Mouse (Mus musculus) right cerebral cortex, postnatal 10 days (tissue): ENCODE results near the gene Gm9913.

Source experiments
- DNase-seq, 2 experiments: peaks; one replicate each; pipeline ENCODE4 v3.0.0; 2021; ENCODE audit warnings: low spot score in 2 of 2

Gene Gm9913

DNA sequence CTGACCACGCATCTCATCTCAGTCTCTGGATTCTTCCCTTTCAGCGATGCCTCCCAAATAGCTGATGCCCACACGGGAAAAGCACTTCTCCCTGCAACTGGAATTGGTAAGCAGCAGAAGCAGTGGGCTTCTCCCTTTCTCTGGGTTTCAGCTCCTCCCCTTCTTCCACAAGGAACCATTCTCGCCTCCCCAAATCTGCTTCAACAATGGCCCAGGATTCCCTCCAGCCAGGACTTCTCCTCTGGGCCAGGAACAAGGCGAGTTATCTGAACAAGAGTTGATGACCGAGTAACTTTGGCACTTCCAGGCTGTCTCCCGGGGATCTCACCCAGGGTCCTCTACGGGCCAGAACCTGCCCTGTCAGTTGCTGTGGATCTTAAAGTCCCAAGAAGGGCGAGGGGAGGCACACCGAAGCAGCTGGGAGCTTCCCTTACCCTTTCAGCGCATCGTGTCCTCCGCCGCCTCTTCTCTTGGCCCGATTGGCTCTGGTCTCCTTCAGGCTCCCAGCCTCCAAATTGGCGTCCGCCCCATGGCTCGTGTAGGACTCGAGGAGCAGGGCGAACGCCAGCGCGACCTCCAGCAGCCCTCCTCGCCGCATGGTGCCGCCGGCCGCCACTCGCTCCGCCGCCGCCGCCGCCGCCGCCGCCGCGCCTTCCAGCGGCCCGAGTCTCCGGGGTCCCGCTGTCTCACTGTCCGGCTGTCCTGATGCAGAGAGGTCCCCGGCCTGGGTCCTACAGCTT, at the start of gene Gm9913:
TSS of gene Gm9913 (plus strand) at position 84 of the 740 bp plus-strand sequence.
- peak; percentile 56 to 61 for DNase-seq

DNA sequence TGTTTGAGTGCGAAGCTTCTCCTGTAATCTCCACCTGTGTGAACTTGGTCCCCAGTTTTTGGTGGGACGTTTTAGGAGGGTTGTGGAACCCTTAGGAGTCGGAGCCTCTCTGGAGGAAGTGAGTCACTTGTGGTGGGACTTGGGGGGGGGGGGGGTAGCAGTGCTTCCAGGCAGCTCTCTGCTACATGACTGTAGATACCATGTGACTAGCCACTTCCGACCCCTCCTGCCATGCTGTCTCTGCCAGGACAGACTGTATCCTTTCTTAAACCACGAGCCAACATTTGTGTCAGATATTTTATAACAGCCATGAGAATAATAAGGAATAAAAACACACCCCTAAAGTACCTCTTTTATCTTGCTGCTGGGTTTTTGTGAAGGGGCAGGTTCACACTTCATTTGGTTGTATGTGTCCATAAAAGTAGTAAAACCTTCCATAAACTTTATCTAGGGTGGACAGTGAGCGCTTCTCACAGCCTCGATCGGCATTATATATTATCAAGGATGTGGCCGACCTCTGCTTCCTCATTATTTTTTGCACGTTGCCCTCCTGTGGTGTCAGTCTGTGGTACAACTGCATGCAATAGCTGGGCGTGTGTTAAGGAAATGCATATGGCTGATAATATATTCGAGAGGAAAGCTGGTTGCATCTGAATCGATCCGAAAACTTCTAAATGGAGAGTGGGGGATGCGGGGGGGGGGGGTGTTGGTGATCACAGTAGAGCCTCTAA, 48.7 kb upstream of the Gm9913 start:
- no peak for DNase-seq

DNA sequence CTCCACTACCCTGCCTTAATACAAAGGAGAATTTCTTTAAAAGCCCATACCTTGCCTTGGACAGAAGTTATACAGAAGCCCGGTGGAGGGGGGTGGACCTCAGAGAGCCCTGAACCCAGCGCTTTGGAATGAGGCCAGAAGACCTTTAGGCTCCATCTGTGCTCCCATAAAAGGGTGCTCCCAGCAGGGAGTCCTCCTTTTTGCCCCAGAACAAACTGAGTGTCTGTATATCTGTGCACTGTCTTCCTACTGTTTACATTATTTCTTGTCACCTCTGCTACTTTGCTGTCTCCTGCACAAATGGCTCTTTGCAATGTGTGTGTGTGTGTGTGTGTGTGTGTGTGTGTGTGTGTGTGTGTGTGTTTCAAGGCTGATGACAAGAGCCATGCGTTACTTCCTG, 45.8 kb upstream of the Gm9913 start:
- no peak for DNase-seq

DNA sequence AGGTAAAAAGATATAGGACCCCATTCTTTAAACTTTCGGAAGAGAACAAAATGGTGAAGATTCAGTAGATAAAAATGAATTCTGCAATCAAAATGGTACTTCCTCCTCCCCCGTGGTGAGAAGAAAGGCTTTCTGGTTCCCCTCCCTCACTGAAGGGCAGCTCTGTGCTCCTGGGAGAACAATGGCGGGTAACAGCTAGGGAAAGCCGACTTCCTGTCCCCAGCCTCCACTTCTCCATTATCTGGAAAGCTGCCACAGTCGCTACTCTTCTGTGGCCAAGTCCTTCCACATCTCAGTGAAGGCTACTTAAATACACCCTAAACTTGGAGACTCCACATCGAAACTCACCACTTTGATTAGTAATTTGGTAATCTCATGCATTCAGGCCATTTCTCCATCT, 40.9 kb upstream of the Gm9913 start:
- no peak for DNase-seq

DNA sequence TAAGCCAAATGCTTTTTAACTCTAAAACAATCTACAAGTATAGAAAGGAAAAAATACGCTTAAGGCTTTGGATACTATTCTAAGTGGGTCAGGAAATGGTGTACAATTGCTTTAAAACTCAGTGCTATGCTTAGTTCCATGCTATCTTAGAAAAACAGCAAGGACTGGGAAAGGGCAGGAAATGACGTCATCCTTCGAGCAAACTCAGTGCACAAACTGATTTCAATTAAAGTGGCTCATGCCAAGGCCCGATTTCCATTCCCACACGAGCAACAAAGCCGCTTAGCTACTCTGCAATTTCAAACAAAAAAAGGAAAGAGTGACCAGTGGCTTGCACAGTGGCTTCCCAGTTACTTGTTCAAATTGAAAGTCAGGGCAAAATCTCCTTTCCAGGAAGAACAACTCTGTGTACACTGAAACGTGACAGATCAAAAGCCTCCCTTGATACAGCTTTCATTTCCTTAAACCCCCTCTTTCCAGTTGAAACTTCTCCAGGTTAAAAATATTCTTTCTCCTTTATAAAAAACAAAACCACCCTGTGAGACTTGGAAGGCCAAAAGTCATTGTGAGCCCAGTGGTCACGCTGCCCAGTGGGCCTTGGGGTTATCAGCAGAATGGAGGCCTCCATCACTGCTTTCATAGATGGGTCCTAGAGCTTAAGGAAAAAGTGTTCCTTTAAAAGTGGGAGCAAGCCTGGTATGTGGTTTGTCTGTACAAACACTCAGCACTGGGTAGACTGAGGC, 34.2 kb upstream of the Gm9913 start:
- peak; percentile 42 to 64 for DNase-seq

DNA sequence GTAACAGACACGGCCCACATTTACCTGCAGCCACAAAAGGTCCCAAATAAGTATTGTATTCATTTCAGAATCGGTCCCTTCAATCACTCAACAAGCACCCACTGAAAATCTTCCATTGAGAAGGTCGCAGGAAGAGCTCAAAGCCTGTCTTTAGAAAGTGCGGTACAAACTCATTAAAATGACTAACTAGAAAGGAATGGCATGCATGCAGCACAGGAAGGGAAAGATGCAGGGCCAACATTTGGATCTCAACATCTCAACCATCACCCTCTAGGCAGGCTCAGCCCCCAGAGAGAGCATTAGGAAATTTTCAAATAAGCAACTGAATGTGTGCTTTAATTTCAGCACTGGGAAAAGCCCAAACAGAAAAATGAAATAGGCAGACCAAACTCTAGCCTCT, 33.2 kb upstream of the Gm9913 start:
- DNase-seq, result no peak

DNA sequence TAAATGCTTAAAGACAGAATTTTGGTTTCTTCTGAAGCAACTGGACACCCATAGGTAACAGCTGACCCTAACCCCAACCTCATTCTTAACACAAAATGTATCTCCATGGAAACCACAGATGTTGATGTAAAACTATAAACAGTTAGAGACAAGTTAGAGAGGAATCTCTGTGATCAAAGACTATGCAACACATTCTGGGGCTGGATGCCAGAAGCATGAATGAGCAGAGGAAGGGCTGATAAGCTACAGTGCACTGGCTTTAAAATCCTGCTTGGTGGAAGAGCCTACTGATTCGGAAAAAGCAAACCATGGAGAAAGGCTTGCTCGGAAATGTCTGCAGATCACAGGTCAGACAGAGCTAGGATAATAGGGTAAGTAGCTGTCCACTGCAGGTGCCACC, 31.7 kb upstream of the Gm9913 start:
- no peak for DNase-seq

DNA sequence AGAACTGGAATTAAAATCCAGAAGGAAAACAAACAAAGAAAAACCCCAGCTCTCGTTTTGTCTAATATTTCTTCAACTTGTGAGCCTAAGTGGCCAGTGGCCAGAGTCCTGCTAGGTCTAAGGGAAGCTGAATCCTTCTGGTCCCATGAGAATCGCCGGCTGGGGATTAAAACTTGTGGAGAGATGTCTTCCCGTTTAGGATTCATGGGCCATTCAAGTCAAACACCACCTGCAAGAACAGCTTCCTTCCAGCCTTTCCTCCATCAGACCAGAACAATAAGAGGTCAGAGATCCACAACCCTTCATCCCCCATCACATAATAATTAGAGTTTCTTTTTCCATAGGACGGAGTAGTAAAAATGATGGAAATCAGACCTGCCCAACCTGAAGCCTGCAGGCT, 30.2 kb upstream of the Gm9913 start:
- no peak for DNase-seq

DNA sequence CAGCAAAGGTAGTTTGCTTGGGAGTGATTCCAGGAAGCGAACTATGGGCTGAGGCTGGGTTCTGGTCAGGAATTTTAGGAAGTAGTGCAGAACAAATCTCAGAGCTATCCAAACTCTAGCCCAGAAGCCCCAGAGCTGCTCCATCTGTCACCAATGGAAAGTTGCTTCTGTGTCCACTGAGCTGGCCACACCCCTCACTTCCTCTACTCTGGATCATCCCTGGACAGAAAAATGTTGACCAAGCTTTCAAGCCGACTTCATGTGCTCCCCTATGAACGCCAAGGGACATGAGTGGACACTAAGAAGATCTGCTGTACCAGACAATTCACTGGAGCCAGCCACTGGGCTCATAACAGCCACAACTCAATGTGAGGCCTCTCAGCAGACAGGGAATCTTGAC, 28.7 kb upstream of the Gm9913 start:
- no peak for DNase-seq

DNA sequence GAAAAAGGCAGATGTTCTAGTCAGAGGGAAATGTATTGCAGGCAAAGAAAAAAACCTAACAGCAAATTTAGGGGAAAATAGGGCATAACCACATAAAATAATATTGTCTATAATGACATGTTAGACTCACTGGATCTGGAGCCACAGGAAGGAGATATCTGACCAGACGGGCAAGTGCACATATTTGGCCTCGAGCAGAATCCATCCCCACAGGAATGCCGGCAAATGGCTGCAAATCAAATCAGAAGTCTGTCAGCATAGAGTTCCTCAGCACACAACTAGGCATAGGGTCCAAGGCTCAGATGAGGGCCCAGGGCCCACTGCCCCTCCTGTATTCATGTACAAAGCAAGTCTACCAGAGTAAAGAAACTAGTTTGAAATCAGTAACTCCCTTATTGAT, 27.5 kb upstream of the Gm9913 start:
- DNase-seq, result no peak

DNA sequence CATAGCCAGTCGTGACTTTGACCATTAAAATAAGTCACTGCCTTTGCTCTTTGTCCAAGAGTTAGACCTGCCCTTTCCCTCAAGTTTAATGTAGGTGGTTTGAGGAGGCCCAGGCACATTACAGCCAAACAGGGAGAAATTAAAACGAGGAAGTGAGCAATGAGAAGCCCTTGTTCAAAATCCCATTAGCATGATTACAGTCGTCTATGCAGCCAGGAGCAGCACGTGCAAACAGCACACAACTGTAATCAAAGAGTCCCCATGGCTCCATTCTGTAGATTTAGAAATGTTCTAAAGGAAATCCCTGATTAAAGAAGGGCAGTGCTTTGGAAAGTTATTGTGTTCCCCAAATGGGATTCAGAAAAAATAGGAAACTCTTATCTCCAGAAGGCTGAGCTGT, 26.2 kb upstream of the Gm9913 start:
- DNase-seq, result no peak

DNA sequence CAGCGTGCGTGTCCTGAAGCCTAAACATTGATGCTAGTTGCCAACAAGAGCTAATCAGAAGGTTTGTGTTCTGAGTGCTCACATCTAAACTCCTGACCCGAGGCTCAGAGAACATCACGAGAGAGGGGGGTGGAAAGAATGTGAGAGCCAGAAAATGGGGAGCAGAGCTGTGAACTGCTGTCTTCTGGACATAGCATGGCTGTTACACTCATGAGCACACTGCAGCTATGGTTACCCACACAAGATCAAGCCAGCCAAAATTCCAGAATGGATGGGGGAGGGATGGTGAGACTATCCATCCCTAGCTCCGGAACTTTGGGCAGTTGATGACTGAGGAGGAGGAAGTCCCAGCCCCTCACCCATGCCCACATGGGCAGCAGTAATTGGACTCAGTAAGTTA, 24.8 kb upstream of the Gm9913 start:
- no peak for DNase-seq

DNA sequence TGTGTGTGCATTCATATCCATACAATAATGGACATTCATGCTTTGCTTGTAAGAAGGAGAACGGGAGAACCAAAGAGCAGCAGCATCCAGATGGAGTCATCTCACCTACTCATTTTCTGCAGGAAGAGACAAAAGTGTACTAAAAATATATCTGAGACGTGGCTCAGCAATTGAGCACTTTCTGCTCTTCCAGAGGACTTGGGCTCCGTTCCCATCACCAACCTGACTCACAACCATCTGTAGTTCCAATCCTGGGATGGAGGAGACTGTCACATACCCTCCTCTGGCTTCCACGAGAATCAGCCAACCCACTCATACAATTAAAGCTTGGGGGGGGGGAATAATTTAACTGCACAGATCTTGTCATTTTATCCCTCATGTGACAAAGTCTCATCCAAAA, 23.8 kb upstream of the Gm9913 start:
- DNase-seq, result peak; percentile 65 to 67

DNA sequence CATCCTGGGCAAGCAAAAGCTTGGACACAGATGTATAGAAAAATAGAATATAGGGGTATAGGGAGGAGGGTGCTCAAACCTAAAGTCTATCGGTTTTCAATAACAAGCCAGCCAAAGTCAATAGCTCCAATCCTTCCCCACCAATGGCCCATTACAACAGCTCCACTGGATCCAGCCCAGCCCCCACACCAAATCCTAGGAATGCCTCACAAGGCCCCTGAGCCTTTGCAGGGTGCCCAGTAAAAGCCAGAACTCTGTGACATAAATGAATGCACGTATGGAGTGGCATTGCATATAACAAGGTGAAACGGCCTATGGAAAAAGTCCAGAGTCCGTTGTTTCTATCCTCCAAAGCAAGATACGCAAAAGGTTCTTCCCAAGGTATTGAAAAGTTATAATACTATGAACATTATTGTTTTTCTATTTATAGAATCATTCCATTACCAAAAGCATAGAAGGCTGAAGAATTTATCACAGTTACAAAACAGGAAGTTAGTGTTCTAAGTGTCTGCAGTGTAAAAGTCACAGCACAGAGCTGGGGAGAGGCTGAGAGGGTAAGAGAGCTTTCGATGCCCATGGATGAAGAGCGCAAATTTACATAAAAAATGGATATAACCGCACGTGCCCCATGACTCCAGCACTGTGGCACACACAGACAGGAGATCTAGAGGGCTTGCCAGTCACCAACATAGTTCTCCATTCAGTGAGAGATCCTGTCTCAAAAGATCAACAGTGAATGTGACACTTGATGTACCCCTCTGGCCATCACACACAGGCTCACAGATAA, 23.2 kb upstream of the Gm9913 start:
- no peak for DNase-seq

DNA sequence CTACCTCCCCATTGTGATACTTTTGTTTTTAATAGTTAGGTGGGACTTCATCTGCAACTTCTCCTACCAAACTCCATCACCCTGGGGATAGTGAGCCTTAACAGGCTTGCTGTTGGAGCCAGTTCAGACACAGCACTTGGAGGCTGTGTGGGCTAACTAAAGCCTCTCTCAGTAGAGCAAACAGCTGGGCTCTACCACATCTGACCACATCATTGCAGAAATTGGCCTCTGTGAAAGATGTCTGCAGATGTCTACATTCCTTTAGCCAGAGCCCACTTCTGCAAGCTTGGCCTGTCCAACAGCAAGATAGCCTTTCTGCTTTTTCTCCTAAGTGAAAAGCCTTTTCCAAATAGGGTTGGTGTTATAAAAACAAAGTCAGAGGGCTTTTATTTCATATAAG, 20.7 kb upstream of the Gm9913 start:
- DNase-seq, result no peak

DNA sequence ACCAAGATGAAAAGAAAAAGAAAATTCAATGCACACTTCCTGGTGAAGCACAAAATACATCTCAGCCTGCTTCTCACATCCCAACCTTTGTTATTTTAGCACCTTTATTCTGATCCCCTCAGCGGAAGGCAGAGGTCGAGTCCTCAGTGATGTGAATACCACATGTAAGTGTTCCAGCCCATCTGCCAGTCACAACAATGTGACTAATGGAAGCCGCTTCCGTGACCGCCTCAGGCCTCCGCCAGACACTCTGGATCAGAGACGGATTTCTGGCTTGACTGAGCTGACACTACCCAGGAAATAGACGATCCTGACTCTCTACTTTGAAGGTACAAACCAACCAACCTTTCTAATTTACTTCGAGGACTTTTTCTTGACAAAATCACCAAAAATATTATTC, 20.0 kb upstream of the Gm9913 start:
- DNase-seq, result no peak

DNA sequence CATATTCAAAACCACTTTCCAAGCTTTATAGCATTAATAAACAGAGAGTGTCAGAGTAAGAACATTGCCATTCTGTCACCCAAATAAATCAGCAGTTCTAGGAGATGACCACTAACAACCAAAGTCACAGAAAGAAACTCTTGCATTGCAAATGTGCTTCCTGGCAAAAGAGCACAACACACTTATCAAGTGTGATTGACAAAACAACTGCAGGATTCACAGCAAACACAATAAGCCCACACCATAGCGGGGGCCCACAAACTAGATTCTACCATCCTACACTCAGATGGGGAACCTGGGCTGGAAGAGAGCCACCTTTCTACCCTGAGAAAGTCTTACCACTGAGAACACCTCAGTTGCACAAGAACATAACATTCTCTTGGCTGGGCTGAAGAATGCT, 14.9 kb upstream of the Gm9913 start:
- no peak for DNase-seq

DNA sequence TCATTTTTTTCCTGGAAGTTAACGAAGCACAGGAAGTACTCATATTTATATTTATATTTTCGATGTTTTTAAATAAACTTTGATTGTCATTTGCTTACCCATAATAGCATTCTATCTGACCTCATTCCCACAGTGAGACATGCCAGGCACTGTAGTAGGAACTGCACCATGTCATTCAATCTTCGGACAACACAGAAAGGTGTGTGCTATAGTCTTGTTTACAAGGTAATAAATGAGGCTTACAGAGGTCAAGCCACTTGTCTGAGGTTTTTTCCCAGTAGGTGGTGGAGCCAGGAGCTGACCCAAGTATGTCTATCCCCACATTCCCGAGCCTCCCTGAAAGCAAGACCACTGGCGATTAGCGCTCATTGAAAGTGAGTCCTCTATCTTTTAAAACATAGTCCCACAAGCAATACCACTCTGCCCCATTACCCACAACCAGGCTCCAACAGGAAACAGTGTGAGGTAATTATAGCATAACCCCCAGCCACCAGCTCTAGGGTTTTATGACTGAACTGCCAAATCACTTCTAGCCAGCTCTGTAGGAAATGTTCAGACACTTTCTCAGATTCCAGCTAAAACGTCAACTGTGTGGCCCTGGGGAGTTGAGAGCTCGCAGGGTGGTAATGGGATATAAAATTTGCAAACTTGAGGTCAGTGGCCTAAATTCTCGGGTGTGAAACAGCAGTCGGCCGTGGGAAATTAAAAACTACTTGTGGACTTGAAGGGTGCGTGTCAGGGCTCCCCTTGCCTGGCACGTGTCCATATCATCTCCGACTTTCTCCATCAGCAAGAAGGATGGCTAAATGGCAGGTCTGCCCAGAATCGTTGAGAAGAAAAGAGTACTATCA, 12.6 kb upstream of the Gm9913 start:
- DNase-seq, result no peak

DNA sequence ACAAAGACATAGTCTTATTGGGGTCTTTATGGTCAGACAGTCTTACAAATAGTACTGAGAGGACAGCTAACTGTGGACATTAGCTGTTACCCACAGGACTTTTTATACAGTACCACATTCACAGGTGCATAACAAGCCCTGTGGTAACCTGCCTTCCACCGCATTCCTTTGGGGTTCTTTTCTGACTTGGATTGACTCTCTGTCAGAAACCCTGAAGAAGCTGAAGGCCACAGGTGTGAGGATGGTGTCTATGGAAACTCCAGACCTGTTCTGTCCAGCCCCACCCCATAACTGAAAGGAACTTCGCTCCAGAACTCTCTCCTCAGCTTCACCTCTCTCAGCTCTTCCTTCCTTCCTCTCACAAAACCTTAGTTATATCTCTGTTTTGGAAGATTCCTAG, 10.6 kb upstream of the Gm9913 start:
- no peak for DNase-seq

DNA sequence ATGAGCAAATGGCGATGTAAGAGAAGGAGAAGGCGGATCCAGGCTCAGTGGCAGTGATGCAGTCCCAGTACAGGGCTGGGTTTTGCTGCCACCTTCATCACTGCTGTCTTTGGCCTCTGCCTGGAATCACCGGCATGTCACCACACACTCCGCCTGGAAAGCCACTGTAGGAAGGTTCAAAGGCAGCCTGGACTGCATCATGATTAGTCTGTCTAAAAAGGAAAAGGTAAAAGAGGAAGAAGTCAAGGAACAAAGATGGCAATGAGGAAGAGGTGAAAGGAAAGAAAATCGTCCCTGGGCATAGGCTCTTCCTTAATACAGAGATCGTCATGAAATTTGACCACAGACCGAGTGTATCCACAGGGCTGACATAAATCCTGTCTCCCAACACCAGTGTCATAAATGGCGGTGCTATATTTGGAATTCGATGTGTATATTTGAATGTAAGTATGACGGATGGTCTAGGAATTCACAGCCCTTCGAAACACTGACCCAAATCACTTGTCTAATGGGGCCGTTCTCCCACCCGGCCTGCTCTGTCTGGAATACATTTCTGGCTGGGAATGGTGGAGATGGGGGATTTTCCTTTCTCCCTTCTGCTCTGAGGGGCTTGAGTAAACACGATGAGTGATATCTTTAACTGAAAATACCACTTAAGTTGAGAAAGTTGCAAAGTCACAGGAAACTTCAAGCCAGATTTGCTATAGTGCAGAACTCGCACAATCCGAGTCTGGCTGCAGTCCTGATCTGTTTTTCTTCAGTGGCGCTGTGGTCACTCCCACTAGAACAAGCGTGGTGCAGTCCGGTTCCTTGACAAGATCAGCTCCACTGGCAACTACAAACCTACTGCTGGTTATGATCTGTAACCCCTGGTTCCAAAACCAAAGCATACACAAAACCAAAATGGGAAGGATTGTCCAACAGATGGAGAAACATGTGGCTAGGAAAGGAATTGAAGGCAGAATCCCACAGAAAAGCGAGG, 9.8 kb upstream of the Gm9913 start:
- no peak for DNase-seq
